Mouse (Mus musculus) skeletal muscle tissue, adult 2 months (tissue): ENCODE measurements at regions not wholly inside any gene's neighbourhood (a gene's known extent, or its start where the extent isn't known, plus 50 kb on each side); places are given as distances from the start of the nearest gene placed in this dataset.

Experiments
- DNase-seq: peaks from one replicate; pipeline ENCODE4 v3.0.0-alpha.2; 2012; ENCODE audit warnings: low read depth, low spot score

GRCm38 (mm10) chr3:147266556-147266955 lies 414.4 kb downstream of the Ttll7 start:
- peak; percentile 37 for DNase-seq

GRCm38 (mm10) chr3:147273446-147273845 lies 421.3 kb downstream of the Ttll7 start:
- no peak for DNase-seq

- DNase-seq, result no peak
Measured at GRCm38 (mm10) chr3:147278602-147279001, 426.4 kb downstream of the Ttll7 start.

GRCm38 (mm10) chr3:147283724-147284123 lies 431.6 kb downstream of the Ttll7 start:
- DNase-seq, result no peak

GRCm38 (mm10) chr3:147284357-147284756 lies 432.2 kb downstream of the Ttll7 start:
- no peak for DNase-seq

- no peak for DNase-seq
Measured at GRCm38 (mm10) chr3:147285496-147285895, 433.3 kb downstream of the Ttll7 start.

GRCm38 (mm10) chr3:147287503-147287902 lies 435.3 kb downstream of the Ttll7 start:
- no peak for DNase-seq

GRCm38 (mm10) chr3:147291696-147292327 lies 439.6 kb downstream of the Ttll7 start:
- no peak for DNase-seq

- no peak for DNase-seq
Measured at GRCm38 (mm10) chr3:147298065-147298464, 445.9 kb downstream of the Ttll7 start.

GRCm38 (mm10) chr3:147325522-147325921 lies 473.4 kb downstream of the Ttll7 start:
- no peak for DNase-seq

GRCm38 (mm10) chr3:147334301-147334700 lies 482.1 kb downstream of the Ttll7 start:
- DNase-seq, result no peak

- DNase-seq, result no peak
Measured at GRCm38 (mm10) chr3:147335286-147335685, 483.1 kb downstream of the Ttll7 start.

- no peak for DNase-seq
Measured at GRCm38 (mm10) chr3:147339427-147339826, 487.3 kb downstream of the Ttll7 start.

GRCm38 (mm10) chr3:147347278-147348039 lies 495.3 kb downstream of the Ttll7 start:
- no peak for DNase-seq

GRCm38 (mm10) chr3:147387077-147387476 lies 534.9 kb downstream of the Ttll7 start:
- DNase-seq, result no peak

GRCm38 (mm10) chr3:147398298-147398697 lies 546.1 kb downstream of the Ttll7 start:
- no peak for DNase-seq

- no peak for DNase-seq
Measured at GRCm38 (mm10) chr3:147412274-147412673, 560.1 kb downstream of the Ttll7 start.

- no peak for DNase-seq
Measured at GRCm38 (mm10) chr3:147416926-147417325, 564.8 kb downstream of the Ttll7 start.

GRCm38 (mm10) chr3:147419129-147419528 lies 567.0 kb downstream of the Ttll7 start:
- no peak for DNase-seq

- DNase-seq, result no peak
Measured at GRCm38 (mm10) chr3:147422196-147422595, 570.0 kb downstream of the Ttll7 start.

GRCm38 (mm10) chr3:147423895-147424575 lies 571.9 kb downstream of the Ttll7 start:
- no peak for DNase-seq

- DNase-seq, result no peak
Measured at GRCm38 (mm10) chr3:147428837-147429236, 576.7 kb downstream of the Ttll7 start.
